Mouse (Mus musculus) liver, adult 2 months (tissue): ENCODE data around the gene Bloc1s3.
A peak's percentile ranks its signal among the peaks of the same experiment; 100 is the strongest.

ENCODE experiments used
- CTCF ChIP-seq: fragments of 200-500 bp; IDR thresholded peaks from 2 replicates; pipeline ENCODE4 v1.5.1; 2011; ENCODE audit warnings: low read depth, low read length, control low read depth
- POLR2A ChIP-seq: fragments of 200-500 bp; IDR thresholded peaks from 2 replicates; pipeline ENCODE4 v1.6.1; 2011; ENCODE audit warnings: low read length, control low read depth; ENCODE audit not compliant: insufficient read depth; ENCODE audit errors: extremely low read depth

DNA sequence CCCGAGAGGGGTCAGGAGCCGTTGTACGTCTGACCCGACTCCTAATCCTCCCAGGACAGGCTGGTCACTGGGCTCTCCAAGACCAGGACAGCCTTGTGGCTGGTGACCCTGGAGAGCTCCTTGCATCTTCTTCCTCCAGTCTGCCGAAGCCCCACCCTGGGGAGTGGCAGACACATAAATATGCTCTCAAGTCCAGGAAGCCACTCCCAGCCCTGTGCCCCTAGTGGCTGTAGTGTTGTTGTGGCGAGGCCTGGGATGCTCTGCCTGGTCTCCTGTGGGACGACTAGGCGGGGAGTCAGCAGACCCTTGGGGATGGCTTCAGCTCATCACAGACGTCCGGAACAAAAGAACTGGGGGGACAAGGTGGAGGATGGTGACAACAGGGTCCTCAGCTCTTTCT lies 22.9 kb upstream of the Bloc1s3 start:
- no peak for TF ChIP-seq POLR2A
- TF ChIP-seq CTCF: 0 out of 2 replicates have a peak, but pooled peaks have one; percentile 3
